Mouse (Mus musculus) liver, embryonic 16.5 days (tissue): ENCODE measurements around the gene Stk10. TPM values are rescaled to one million over a fixed set of nuclear protein-coding genes. Genes with fewer than 3 reads are reported as not detected.

Source experiments
- polyA plus RNA-seq: library from polyadenylated mRNA; unstranded; fragments of >200 nt; fragmentation: Nextera tagmentation; extraction: Ambion mirVana; gene quantifications from 2 replicates; pipeline ENCODE4 v1.2.1, GENCODE M21; 2015

Stk10 gene
- polyA plus RNA-seq, 1 experiment from 2014 or later = 4.8 TPM

Other genes with a start within 250 kb of the Stk10 start
- 72,809 and 72,929 TPM in 2 replicates for gene Hba-a1, start 249.8 kb upstream of the Stk10 start, polyA plus RNA-seq
- gene Hbq1b, start 246.3 kb upstream of the Stk10 start, polyA plus RNA-seq = 158 and 159 TPM in 2 replicates
- gene Hba-a2, start 236.8 kb upstream of the Stk10 start, polyA plus RNA-seq = 165,200 and 165,281 TPM in 2 replicates
- 6.4 and 7.3 TPM in 2 replicates for gene Hbq1a, start 233.2 kb upstream of the Stk10 start, polyA plus RNA-seq
- 0.82 and 1.3 TPM in 2 replicates for gene Sh3pxd2b, start 185.5 kb upstream of the Stk10 start, polyA plus RNA-seq
- 3.8 and 4.5 TPM in 2 replicates for gene Ubtd2, start 77.9 kb upstream of the Stk10 start, polyA plus RNA-seq
- gene Efcab9, start 1.2 kb upstream of the Stk10 start, polyA plus RNA-seq = 0.13 and 0.34 TPM in 2 replicates
- gene Fbxw11, start 109.4 kb downstream of the Stk10 start, polyA plus RNA-seq = 19.5 and 19.8 TPM in 2 replicates